Mouse (Mus musculus) spleen, postnatal 14 days (tissue): Measurements from ENCODE around the gene Six4.
"Not testable (repeated sequence)": the region's sequence is repeated elsewhere in the genome, so short reads cannot be mapped to it uniquely, and the experiment has no call there.

Experiments used
- DNase-seq, 2 experiments: peaks; one replicate each; pipeline ENCODE4 v3.0.0; 2021 to 2022; ENCODE audit warnings: low spot score in 2 of 2

The Six4 gene

DNA sequence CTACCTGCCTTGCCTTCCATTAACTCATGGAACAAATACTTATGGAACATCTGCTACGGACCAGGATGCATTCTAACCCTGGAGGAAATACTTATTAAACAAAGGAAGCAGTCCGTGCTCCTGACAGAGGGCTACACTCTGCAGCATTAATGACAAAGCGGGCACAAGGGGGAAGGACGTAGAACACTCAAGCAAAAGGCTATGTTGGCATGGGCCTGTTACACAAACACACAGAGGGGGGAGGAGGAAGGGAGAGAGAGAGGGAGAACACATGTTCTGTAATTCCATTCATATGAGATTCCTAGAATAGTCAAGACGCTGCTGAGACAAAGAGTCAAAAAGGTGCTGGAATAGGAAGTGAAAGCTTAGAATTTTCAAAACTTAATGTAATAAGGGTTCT is 24.8 kb downstream of the Six4 start:
- no peak for DNase-seq

DNA sequence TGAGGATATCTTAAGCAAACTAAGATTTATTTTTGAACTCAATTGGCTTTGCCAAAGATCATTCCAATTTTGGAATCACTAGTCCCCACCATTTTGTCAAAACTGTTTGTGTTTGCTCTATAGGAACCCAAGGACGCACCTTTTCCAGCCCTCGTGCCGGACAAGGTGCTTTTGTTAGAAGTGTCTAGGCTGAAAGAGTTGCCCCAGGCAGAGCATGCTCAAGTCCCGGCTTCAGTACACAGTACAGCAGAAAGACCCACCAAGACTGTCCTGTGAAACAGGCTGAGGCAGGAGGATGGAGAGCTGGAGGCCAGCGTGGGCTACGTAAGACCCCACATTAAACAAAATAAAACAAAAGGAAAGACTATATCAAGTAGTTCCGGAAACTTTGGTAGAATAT is 26.2 kb downstream of the Six4 start:
- DNase-seq = no peak

DNA sequence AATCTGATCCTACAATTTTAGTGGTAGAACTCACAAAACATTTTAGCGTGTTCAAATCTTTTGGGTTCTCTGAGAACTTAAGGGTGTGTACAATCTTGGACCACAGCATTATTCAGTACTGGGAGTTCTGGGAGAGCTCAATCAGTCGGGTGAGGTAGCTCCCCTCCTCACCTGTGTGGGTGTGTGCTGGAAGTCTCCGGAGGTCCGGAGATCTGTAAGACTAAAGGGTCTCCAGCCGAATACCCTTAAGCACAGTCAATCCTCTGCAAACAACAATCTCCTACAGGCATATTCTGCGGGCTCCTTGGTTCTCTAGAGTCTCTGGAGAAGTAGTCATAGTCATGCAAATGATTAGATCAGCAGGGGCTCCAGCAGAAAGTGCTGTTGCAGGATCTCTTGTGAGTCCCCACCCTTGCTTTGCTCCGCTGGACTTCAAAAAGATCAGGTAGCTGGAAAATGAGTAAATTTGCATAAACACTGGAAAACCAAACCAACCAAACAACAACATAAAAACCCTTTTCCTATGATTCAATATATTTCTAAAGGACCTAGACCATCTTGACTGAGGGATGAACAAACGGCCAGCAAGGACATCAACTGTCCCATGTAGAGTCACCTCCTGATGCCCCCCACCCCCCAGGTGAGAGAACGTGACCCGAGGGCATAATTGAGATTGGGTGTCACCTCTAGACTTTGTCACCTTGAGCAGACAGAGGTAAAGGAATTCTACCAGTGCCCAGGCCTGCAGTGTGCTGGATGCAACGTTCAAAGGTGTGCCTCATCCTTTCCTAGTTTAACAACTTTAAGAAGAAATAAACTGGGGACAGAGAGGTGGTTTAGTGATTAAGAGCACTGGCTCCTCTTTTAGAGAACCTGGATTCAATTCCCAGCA is 27.3 kb downstream of the Six4 start:
- no peak for DNase-seq

DNA sequence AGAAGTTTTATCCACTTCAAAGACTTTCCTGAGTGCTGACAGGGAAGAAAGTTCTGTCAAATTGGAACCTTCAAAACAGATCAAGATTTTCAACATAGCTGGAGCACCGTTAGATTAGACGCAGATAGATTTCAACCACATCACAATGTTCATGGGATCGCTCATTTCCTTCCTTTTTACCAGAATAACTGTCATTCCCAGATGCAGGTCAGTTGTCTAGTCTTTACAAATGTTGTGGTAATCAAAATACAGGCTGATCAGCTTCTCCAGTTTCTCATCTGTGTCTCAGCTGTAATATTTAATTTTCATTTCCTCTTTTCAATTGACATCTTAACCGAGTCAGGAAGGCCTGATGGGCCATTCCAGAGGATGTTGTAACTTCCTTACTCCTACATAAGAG is 29.5 kb downstream of the Six4 start:
- DNase-seq = no peak

DNA sequence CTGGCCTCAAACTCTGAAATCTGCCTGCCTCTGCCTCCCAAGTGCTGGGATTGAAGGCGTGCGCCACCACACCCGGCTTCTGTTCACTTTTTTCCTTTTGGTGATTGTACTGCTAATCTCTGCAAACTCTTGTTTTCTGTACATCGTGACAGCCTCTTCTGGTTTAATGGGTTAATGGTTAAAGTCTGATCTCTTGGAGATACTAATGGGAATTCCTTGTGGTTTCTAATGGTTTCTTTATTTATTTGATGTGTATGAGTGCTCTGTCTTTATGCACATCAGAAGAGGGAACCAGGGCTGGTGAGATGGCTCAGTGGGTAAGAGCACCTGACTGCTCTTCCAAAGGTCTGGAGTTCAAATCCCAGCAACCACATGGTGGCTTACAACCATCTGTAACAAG is 31.4 kb downstream of the Six4 start:
- DNase-seq = not testable (repeated sequence)

DNA sequence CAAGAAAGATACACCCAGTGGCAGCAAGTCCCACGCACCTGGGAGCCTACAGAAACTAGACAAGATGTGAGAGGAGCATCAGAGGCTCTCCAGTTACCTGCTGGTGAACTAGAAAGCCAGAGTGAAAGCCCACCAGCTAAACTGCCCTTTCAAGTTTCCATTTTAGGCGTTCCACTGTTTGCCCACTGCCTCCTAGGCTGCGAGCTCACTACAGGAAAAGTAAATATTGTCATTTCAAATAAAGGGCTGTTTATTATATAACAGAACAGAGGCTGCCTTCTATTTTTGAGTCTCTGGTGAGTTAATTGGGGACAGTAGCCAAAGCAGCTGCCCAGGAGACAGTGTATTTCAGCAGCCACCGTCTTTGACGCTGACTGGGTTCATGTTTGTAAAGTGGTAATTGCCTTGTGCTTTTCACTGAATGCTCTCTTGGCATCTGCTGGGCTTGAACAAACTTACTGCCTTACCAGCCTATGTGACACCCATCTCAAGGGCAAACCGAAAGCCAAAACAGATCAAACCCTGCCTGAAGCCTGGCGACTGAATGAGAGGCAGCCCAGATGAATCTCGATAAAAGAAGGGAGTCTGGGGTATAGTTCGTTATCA is 52.3 kb downstream of the Six4 start:
- no peak for DNase-seq

DNA sequence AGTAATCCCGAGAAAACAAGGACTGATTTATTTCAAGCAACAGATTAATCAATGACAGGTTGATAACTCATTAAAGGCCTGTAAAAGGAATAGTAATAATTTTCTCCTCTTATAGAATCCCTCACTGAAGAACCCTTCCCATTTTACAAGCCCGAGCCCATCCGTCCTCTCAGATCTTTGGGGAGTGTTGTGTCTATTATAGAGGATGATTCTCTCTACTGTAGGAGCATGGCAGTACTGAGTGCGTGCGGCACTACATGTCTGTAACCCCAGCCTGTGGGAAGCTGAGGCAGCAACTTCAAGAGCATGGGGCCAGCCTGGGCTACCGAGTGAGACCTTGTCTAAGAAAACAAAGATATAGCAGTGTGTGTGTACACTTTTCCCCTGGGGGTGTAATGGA is 55.8 kb downstream of the Six4 start:
- no peak for DNase-seq

DNA sequence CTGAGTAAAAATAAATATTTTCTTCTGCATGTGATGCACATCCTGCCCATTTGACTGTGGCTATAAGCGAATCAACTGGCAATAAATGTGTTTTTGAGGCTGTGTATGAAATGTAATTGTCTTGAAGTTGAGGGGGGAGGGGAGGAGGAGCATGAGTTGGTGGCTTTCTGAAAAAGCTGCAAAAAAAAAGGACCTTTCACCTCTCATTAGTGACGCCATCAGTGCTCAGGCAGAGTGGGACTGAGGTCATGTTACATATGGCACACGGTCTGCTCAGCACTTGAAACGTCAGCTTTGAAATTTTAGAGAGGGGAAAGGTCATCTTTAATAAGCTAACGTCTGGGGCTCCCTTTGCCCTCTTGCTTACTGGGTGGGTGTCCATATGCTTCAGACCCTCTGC is 57.8 kb downstream of the Six4 start:
- no peak for DNase-seq

DNA sequence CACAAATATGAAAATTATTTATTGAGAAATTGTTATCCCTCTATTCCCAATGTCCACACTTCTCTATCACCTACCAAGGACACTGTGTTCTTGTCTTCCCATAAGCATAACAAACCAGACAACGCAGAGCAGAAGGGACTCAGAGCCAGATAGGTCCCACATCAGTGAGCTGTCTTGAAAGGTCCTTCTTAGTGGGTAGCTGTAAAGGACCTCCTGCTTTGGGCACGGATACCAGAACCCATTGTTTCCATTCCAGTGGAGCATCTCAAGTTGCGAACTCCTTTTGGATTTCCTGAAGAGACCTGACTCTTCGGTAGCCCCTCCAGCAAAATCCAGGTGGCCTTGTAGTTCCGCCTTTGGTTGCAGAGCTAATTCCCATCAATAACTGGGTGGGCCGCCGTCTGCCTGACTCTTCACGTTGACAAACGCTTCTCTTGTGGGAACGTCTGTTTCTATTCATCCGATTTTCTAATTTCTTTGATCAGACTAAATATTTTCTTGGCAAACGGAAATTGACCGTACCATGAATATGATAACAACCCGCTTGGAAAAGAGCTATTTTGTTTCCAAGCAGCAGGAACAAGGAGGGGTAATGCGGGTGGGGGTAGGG is 58.6 kb downstream of the Six4 start:
- DNase-seq = no peak

DNA sequence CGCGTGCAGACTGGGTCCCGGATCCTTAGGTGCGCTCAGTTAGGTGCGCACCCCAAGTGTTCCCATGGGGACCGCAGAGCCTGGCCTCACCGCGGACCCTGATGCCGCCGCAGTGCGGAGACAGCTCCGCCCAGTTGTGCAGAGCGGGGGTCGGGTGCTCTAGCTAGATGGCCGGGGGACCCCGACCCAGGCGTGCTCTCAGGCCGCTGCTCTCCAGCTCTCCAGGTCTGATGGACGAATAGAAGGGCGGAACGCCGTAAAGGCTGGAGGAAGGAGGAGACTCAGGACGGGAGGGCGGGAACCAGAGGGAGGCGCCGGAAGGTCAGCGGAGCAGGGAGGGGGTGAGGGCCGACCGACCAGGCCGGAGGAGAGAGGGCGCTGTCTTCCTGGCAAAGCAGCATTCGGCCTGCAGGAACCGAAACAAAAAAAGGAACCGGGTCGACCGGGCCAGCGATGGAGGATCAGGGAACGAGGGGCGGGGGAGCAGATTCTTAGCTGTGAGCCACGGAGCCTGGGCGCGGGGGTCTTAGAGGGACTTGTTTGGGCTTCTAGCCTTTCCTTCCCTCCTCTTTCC is 59.5 kb downstream of the Six4 start, which contains the start of gene Six1:
Gene Six1, minus strand, starts transcription at position 220 of the 574 bp plus-strand sequence.
- no peak for DNase-seq

DNA sequence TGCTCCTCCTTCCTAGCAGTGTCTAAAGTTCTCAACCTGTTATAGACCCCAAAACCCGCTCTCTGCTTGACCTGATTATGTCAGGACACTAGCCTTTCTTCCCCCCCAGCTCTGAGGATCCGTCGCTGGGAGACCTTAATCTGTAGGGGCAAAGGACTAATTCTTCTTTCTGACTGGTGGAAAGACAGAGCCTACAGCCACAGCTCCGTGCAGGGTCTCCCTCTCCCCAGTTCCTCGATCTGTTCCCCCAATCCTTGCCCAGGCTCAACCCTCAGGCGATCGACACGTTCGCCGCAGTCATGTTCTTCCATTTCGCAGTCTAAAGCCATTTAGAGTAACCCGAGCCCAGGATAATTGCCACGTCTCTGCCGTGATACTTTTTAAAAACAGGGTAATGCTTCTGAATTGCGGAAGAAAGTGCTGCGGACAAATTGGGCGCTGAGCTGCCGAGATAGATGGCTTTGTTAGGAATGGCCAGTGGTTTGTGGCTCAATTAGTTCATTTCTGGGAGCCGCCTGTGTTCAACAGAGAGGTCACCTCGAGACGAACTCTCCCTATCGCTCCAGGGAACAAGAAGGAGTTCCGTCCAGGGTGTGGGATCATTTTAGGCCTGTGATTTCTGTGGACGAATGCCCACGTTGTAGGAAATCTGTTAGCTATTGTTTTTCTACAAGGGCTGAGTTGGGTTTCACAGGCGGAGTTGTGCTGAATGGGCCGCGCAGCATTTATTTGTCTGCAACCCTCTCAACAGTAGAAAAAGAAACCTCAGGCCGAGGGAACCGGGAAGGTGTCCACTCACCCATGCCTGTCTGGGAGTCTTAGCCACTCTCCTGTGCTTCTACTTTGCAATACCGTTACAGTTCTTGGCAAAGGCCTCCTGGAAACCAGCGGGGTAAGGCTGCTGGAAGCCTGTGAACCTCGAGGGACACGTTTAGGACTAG is 60.3 kb downstream of the Six4 start:
- no peak for DNase-seq

DNA sequence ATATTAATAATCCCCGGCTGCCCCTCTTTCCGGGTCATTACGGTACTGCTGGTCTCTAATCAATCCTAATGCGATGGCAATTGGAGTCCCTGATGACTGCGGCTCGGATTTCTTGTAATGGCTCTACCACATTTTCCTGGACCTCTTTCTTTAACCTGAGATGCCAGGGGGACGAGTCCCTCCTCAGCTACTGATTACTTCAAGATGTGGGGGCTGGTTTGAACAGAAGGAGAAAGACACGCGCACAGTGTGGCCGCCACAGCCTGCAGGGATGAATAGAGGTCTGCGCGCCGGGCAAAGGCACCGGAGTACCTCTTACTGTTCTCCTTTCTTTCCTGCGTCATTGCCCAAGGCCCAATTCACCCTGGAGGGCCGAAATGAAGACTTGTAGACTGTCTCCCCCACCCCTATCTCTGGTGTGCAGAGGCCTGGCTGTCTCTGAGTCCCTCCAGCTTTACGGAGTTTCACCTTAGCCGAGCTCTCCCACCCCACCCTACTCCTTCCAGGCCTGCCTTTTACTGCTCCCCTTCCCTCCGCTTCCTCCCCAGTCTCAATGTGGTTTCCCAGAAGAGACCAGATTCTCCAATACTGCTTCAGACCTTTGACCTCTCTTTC is 61.1 kb downstream of the Six4 start:
- no peak for DNase-seq

DNA sequence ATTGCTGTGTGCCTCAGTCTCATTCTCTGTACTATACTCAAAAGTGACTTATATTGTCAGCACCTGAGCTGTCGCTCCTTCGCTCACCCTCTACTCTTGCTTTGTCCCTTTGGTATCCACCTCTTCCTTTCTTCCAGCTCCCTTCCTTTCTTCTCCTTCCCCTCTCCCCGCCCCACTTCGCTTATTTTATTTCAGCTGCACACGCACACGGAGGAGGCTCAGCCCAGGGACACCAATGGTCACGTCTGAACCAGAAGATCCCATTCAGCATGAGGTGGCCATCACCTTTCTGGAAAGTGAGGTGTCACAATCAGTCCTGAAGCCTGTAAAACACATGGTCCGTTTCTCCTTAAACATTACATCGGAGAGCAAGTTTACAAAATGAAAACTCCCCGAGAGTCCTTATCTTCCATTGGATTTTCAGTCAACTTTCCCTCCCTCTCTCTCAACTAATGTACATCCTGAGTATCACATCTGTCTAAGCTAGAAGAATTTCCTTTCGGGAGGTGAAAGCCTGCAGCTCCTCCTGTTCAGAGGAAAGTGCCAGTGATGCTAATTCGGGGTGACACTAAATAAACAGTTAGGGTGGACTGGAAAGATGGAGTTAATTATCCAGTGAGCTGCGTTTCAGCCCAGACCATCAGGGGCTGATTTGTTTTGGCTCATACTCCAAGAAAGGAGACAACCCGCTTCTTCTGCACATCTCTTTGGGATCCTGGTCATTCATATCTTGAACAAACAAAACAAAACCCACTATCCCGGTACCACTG is 62.3 kb downstream of the Six4 start:
- no peak for DNase-seq

DNA sequence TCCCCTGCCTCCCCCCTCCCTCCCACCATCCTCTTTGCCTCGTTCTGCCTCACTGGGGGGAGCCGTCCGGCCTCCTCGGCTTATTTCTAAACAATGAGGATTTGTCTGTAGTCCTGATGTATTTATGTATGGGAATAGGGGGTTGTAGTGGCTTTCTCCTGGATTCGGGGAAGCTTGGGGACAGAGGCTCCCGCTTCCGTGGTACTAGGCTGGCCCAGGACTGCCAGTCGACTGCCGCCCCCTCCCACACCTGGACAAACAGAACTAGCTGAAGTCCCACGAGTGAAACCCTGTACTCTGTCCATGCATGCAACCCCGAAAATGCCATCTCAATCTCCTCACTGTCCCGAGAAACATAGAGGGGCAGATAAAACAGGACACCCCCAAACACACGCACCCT is 63.0 kb downstream of the Six4 start:
- DNase-seq = no peak
